Mouse (Mus musculus) fat pad, adult 2 months (tissue): ENCODE measurements around the gene Spata48.

ENCODE experiments used
- DNase-seq: peaks from one replicate; pipeline ENCODE4 v3.0.0-alpha.2; 2011; ENCODE audit warnings: low read depth, low spot score; ENCODE audit errors: extremely low read depth

Gene Spata48

GRCm38 (mm10) chr11:11461635-11462560 is at the start of gene Spata48, which contains the start of gene Zpbp:
Spata48 (plus strand) TSS chr11:11462094.
Zpbp (minus strand) TSS chr11:11462408.
- DNase-seq = no peak

- no peak for DNase-seq
These were observed 47.7 kb upstream of the Spata48 start for GRCm38 (mm10) chr11:11414188-11414587.

- DNase-seq = no peak
These were observed 44.5 kb upstream of the Spata48 start for GRCm38 (mm10) chr11:11417356-11417755.

GRCm38 (mm10) chr11:11455037-11455436 is 6.9 kb upstream of the Spata48 start:
- DNase-seq = no peak

GRCm38 (mm10) chr11:11462561-11462890 is 632 bp downstream of the Spata48 start:
- no peak for DNase-seq

- no peak for DNase-seq
These were observed 7.0 kb downstream of the Spata48 start for GRCm38 (mm10) chr11:11468924-11469323.

GRCm38 (mm10) chr11:11484378-11484777 is 22.5 kb downstream of the Spata48 start:
- no peak for DNase-seq

GRCm38 (mm10) chr11:11492044-11492443 is 30.1 kb downstream of the Spata48 start:
- DNase-seq = no peak

- DNase-seq = no peak
These were observed 33.8 kb downstream of the Spata48 start for GRCm38 (mm10) chr11:11495697-11496096.

GRCm38 (mm10) chr11:11499944-11500343 is 38.0 kb downstream of the Spata48 start:
- DNase-seq = no peak

GRCm38 (mm10) chr11:11506187-11506586 is 44.3 kb downstream of the Spata48 start:
- DNase-seq = no peak

GRCm38 (mm10) chr11:11509413-11509812 is 47.5 kb downstream of the Spata48 start:
- DNase-seq = no peak

GRCm38 (mm10) chr11:11512056-11512455 is 50.2 kb downstream of the Spata48 start:
- DNase-seq = no peak

- no peak for DNase-seq
These were observed 51.3 kb downstream of the Spata48 start for GRCm38 (mm10) chr11:11513008-11513799.

GRCm38 (mm10) chr11:11514920-11515319 is 53.0 kb downstream of the Spata48 start:
- DNase-seq = no peak

- no peak for DNase-seq
These were observed 56.0 kb downstream of the Spata48 start for GRCm38 (mm10) chr11:11517781-11518435.

- no peak for DNase-seq
These were observed 57.7 kb downstream of the Spata48 start for GRCm38 (mm10) chr11:11519255-11520243.

- no peak for DNase-seq
These were observed 60.1 kb downstream of the Spata48 start for GRCm38 (mm10) chr11:11521908-11522441.

- DNase-seq = no peak
These were observed 66.9 kb downstream of the Spata48 start for GRCm38 (mm10) chr11:11528760-11529159.

GRCm38 (mm10) chr11:11529165-11529564 is 67.3 kb downstream of the Spata48 start:
- DNase-seq = no peak
